Mouse (Mus musculus) bone marrow macrophage, adult 2 months (primary cell): ENCODE measurements around the gene Ptpra.
"Not testable (repeated sequence)": the region's sequence is repeated elsewhere in the genome, so short reads cannot be mapped to it uniquely, and the experiment has no call there.

Experiments used
- CTCF ChIP-seq: IDR thresholded peaks from 2 replicates; pipeline ENCODE4 v1.5.1; 2012; ENCODE audit warnings: low read depth, mild to moderate bottlenecking, low read length, moderate library complexity
- POLR2A ChIP-seq: IDR thresholded peaks from 2 replicates; pipeline ENCODE4 v1.6.1; 2012; ENCODE audit warnings: mild to moderate bottlenecking, low read depth, low read length, borderline replicate concordance

- TF ChIP-seq CTCF, POLR2A: not testable (repeated sequence)
Observed at GRCm38 (mm10) chr2:130495114-130495513, 45.0 kb downstream of the Ptpra start.
